Mouse (Mus musculus): ENCODE data around the gene Dennd1a.
"Not testable (repeated sequence)": the region's sequence is repeated elsewhere in the genome, so short reads cannot be mapped to it uniquely, and the experiment has no call there.

Gene Dennd1a

GRCm38 (mm10) chr2:37945598-37946336, 341.4 kb downstream of the Dennd1a start:
- DNase-seq: no peak

- DNase-seq: no peak
Measured at GRCm38 (mm10) chr2:37942906-37943305, 344.3 kb downstream of the Dennd1a start.

- no peak for DNase-seq
Measured at GRCm38 (mm10) chr2:37941741-37942140, 345.4 kb downstream of the Dennd1a start.

- DNase-seq: no peak
Measured at GRCm38 (mm10) chr2:37940845-37941361, 346.3 kb downstream of the Dennd1a start.

- no peak for DNase-seq
Measured at GRCm38 (mm10) chr2:37939997-37940396, 347.2 kb downstream of the Dennd1a start.

- DNase-seq: not testable (repeated sequence)
Measured at GRCm38 (mm10) chr2:37936922-37937321, 350.3 kb downstream of the Dennd1a start.

- no peak for DNase-seq
Measured at GRCm38 (mm10) chr2:37932240-37932639, 354.9 kb downstream of the Dennd1a start.

- DNase-seq: no peak
Measured at GRCm38 (mm10) chr2:37931018-37931930, 355.9 kb downstream of the Dennd1a start.

- no peak for DNase-seq
Measured at GRCm38 (mm10) chr2:37926133-37926503, 361.1 kb downstream of the Dennd1a start.

- DNase-seq: no peak
Measured at GRCm38 (mm10) chr2:37925413-37926132, 361.6 kb downstream of the Dennd1a start.

GRCm38 (mm10) chr2:37908721-37909506, 378.3 kb downstream of the Dennd1a start:
- DNase-seq: no peak

- no peak for DNase-seq
Measured at GRCm38 (mm10) chr2:37908296-37908695, 378.9 kb downstream of the Dennd1a start.

- DNase-seq: no peak
Measured at GRCm38 (mm10) chr2:37906261-37906660, 380.9 kb downstream of the Dennd1a start.

- no peak for DNase-seq
Measured at GRCm38 (mm10) chr2:37903286-37903685, 383.9 kb downstream of the Dennd1a start.

- no peak for DNase-seq
Measured at GRCm38 (mm10) chr2:37883214-37883613, 404.0 kb downstream of the Dennd1a start.

GRCm38 (mm10) chr2:37881262-37881913, 405.8 kb downstream of the Dennd1a start:
- no peak for DNase-seq

GRCm38 (mm10) chr2:37879697-37880096, 407.5 kb downstream of the Dennd1a start:
- no peak for DNase-seq

GRCm38 (mm10) chr2:37872791-37873190, 414.4 kb downstream of the Dennd1a start:
- no peak for DNase-seq

GRCm38 (mm10) chr2:37869628-37870027, 417.6 kb downstream of the Dennd1a start:
- no peak for DNase-seq

- no peak for DNase-seq
Measured at GRCm38 (mm10) chr2:37867387-37867786, 419.8 kb downstream of the Dennd1a start.

- DNase-seq: no peak
Measured at GRCm38 (mm10) chr2:37857472-37857871, 429.7 kb downstream of the Dennd1a start.

- DNase-seq: no peak
Measured at GRCm38 (mm10) chr2:37856955-37857354, 430.2 kb downstream of the Dennd1a start.

All from thymus, postnatal 36 days (tissue).